Mouse (Mus musculus): ENCODE data around the gene Kcnj12. TPM values are rescaled to one million over a fixed set of nuclear protein-coding genes. Genes with fewer than 3 reads are reported as not detected.
A peak's percentile ranks its signal among the peaks of the same experiment; 100 is the strongest.

Kcnj12 gene
- polyA plus RNA-seq, 1 experiment, result not detected

GRCm38 (mm10) chr11:61112323-61112995 is 90.1 kb downstream of the Kcnj12 start:
- TF ChIP-seq POLR2A (IDR thresholded peaks at IDR 0.05; ENCODE audit: borderline replicate concordance, control insufficient read depth, low read depth, low read length) (no peak), CTCF (IDR thresholded peaks at IDR 0.05; ENCODE audit: control insufficient read depth, insufficient read depth, low read length) (no peak)
- Histone ChIP-seq H3K4me3 (replicated peaks; ENCODE audit: control insufficient read depth, low read depth, low read length) (no peak overlapping the region), H3K4me1 (ENCODE audit: control insufficient read depth, insufficient read depth, low read length) (peaks cover 20% of the 10 kb centered on the region), H3K27ac (ENCODE audit: control insufficient read depth, insufficient read depth, low read depth, low read length, poor library complexity) (peak overlapping the region; percentile 55)
- 42% methylated on average over 8 of the region's 8 CpGs for WGBS

- H3K4me1 ChIP-seq (ENCODE audit: control insufficient read depth, insufficient read depth, low read length), result peaks cover 9% of the 10 kb centered on the region
- WGBS, result 3% methylated on average over 8 of the region's 8 CpGs
- no peak overlapping the region for H3K4me3 ChIP-seq (replicated peaks; ENCODE audit: control insufficient read depth, low read depth, low read length)
- TF ChIP-seq CTCF (IDR thresholded peaks at IDR 0.05; ENCODE audit: control insufficient read depth, insufficient read depth, low read length) (no peak), POLR2A (IDR thresholded peaks at IDR 0.05; ENCODE audit: borderline replicate concordance, control insufficient read depth, low read depth, low read length) (no peak; the same call in 1 of the 2 replicates)
- peak overlapping the region; percentile 89 for H3K27ac ChIP-seq (ENCODE audit: control insufficient read depth, insufficient read depth, low read depth, low read length, poor library complexity)
Measured at GRCm38 (mm10) chr11:61116226-61116625, 93.9 kb downstream of the Kcnj12 start.

- Histone ChIP-seq H3K4me3 (replicated peaks; ENCODE audit: control insufficient read depth, low read depth, low read length) (no peak overlapping the region), H3K27ac (ENCODE audit: control insufficient read depth, insufficient read depth, low read depth, low read length, poor library complexity) (no peak overlapping the region), H3K4me1 (ENCODE audit: control insufficient read depth, insufficient read depth, low read length) (peaks cover 3% of the 10 kb centered on the region)
- 80% methylated on average over 3 of the region's 3 CpGs for WGBS
- TF ChIP-seq CTCF (IDR thresholded peaks at IDR 0.05; ENCODE audit: control insufficient read depth, insufficient read depth, low read length) (no peak), POLR2A (IDR thresholded peaks at IDR 0.05; ENCODE audit: borderline replicate concordance, control insufficient read depth, low read depth, low read length) (no peak)
Measured at GRCm38 (mm10) chr11:61119996-61120583, 97.7 kb downstream of the Kcnj12 start.

Other genes with a start within 250 kb of the Kcnj12 start
- 4.3 and 8.1 TPM in 2 replicates for gene Top3a, start 245.2 kb upstream of the Kcnj12 start, polyA plus RNA-seq (2011; ENCODE audit: insufficient read depth, insufficient read length, low replicate concordance, missing spikeins)
- gene Smcr8, start 245.0 kb upstream of the Kcnj12 start, polyA plus RNA-seq (2011; ENCODE audit: insufficient read depth, insufficient read length, low replicate concordance, missing spikeins), result 2.9 and 11.1 TPM in 2 replicates
- 6.7 and 34.2 TPM in 2 replicates for gene Shmt1, start 210.8 kb upstream of the Kcnj12 start, polyA plus RNA-seq (2011; ENCODE audit: insufficient read depth, insufficient read length, low replicate concordance, missing spikeins)
- 11.1 and 14.5 TPM in 2 replicates for gene Dhrs7b, start 191.9 kb upstream of the Kcnj12 start, polyA plus RNA-seq (2011; ENCODE audit: insufficient read depth, insufficient read length, low replicate concordance, missing spikeins)
- 17.5 and 25.7 TPM in 2 replicates for gene Tmem11, start 143.3 kb upstream of the Kcnj12 start, polyA plus RNA-seq (2011; ENCODE audit: insufficient read depth, insufficient read length, low replicate concordance, missing spikeins)
- gene Natd1, start 107.8 kb upstream of the Kcnj12 start, polyA plus RNA-seq (2011; ENCODE audit: insufficient read depth, insufficient read length, low replicate concordance, missing spikeins), result 6.6 and 9.1 TPM in 2 replicates
- 68.0 and 74.9 TPM in 2 replicates for gene Map2k3, start 90.5 kb upstream of the Kcnj12 start, polyA plus RNA-seq (2011; ENCODE audit: insufficient read depth, insufficient read length, low replicate concordance, missing spikeins)
- 11.5 and 21.8 TPM in 2 replicates for gene Tnfrsf13b, start 104.2 kb downstream of the Kcnj12 start, polyA plus RNA-seq (2011; ENCODE audit: insufficient read depth, insufficient read length, low replicate concordance, missing spikeins)
- 4.0 and 14.2 TPM in 2 replicates for gene Usp22, start 152.5 kb downstream of the Kcnj12 start, polyA plus RNA-seq (2011; ENCODE audit: insufficient read depth, insufficient read length, low replicate concordance, missing spikeins)
- 1.7 TPM in 1 of 2 replicates, not detected in the other for gene Aldh3a1, start 185.0 kb downstream of the Kcnj12 start, polyA plus RNA-seq (2011; ENCODE audit: insufficient read depth, insufficient read length, low replicate concordance, missing spikeins)
- gene Aldh3a2, start 244.9 kb downstream of the Kcnj12 start, polyA plus RNA-seq (2011; ENCODE audit: insufficient read depth, insufficient read length, low replicate concordance, missing spikeins), result 7.2 and 18.9 TPM in 2 replicates

Measured in bone marrow, adult 2 months (tissue).